Mouse (Mus musculus) lung, adult 18-20 months (tissue): ENCODE measurements around the gene Xrcc2.

Source experiments
- DNase-seq, 2 experiments: peaks; one replicate each; pipeline ENCODE4 v3.0.0; 2022; ENCODE audit warnings: mixed read lengths in 2 of 2

Xrcc2 gene

GRCm38 (mm10) chr5:25668306-25668705 lies 37.3 kb downstream of the Xrcc2 start:
- no peak for DNase-seq

- DNase-seq, result no peak
Observed at GRCm38 (mm10) chr5:25666684-25667083, 38.9 kb downstream of the Xrcc2 start.

- no peak for DNase-seq
Observed at GRCm38 (mm10) chr5:25666108-25666507, 39.5 kb downstream of the Xrcc2 start.

GRCm38 (mm10) chr5:25665516-25665915 lies 40.1 kb downstream of the Xrcc2 start:
- DNase-seq, result no peak

GRCm38 (mm10) chr5:25663165-25663564 lies 42.5 kb downstream of the Xrcc2 start:
- no peak for DNase-seq

- no peak for DNase-seq
Observed at GRCm38 (mm10) chr5:25654578-25654987, 51.0 kb downstream of the Xrcc2 start.

GRCm38 (mm10) chr5:25653377-25653776 lies 52.2 kb downstream of the Xrcc2 start:
- no peak for DNase-seq

GRCm38 (mm10) chr5:25652435-25652834 lies 53.2 kb downstream of the Xrcc2 start:
- DNase-seq, result no peak

GRCm38 (mm10) chr5:25645661-25646364 lies 59.8 kb downstream of the Xrcc2 start:
- no peak for DNase-seq

- DNase-seq, result no peak
Observed at GRCm38 (mm10) chr5:25644509-25644908, 61.1 kb downstream of the Xrcc2 start.

- no peak for DNase-seq
Observed at GRCm38 (mm10) chr5:25642741-25643140, 62.9 kb downstream of the Xrcc2 start.
